Mouse (Mus musculus): ENCODE measurements around the gene Rpp25l. TPM values are rescaled to one million over a fixed set of nuclear protein-coding genes. Genes with fewer than 3 reads are reported as not detected.

The Rpp25l gene
- polyA plus RNA-seq, 1 experiment from 2014 or later, result 74.9 TPM

Other genes starting within 250 kb of the Rpp25l start
- 8.8 and 9.6 TPM in 2 replicates for gene Kif24, start 248.6 kb downstream of the Rpp25l start, polyA plus RNA-seq (2015; fragmentation: Nextera tagmentation; extraction: Ambion mirVana)
- gene Nudt2, start 248.4 kb downstream of the Rpp25l start, polyA plus RNA-seq (2015; fragmentation: Nextera tagmentation; extraction: Ambion mirVana), result 46.6 and 47.1 TPM in 2 replicates
- 3.8 and 4.1 TPM in 2 replicates for gene AI464131, start 210.5 kb downstream of the Rpp25l start, polyA plus RNA-seq (2015; fragmentation: Nextera tagmentation; extraction: Ambion mirVana)
- 1.5 and 1.6 TPM in 2 replicates for gene 1110017D15Rik, start 196.2 kb downstream of the Rpp25l start, polyA plus RNA-seq (2015; fragmentation: Nextera tagmentation; extraction: Ambion mirVana)
- gene Fam219a, start 144.0 kb downstream of the Rpp25l start, polyA plus RNA-seq (2015; fragmentation: Nextera tagmentation; extraction: Ambion mirVana), result 1.0 and 2.0 TPM in 2 replicates
- 0.46 and 0.47 TPM in 2 replicates for gene Dnaic1, start 143.8 kb downstream of the Rpp25l start, polyA plus RNA-seq (2015; fragmentation: Nextera tagmentation; extraction: Ambion mirVana)
- gene Enho, start 73.2 kb downstream of the Rpp25l start, polyA plus RNA-seq (2015; fragmentation: Nextera tagmentation; extraction: Ambion mirVana), result 12.7 and 13.6 TPM in 2 replicates
- gene Cntfr, start 16.4 kb downstream of the Rpp25l start, polyA plus RNA-seq (2015; fragmentation: Nextera tagmentation; extraction: Ambion mirVana), result 5.1 and 5.5 TPM in 2 replicates
- 405 and 439 TPM in 2 replicates for gene Il11ra1, start 13.5 kb downstream of the Rpp25l start, polyA plus RNA-seq (2015; fragmentation: Nextera tagmentation; extraction: Ambion mirVana)
- 104 and 106 TPM in 2 replicates for gene Dctn3, start 9.6 kb upstream of the Rpp25l start, polyA plus RNA-seq (2015; fragmentation: Nextera tagmentation; extraction: Ambion mirVana)
- gene Arid3c, start 17.6 kb upstream of the Rpp25l start, polyA plus RNA-seq (2015; fragmentation: Nextera tagmentation; extraction: Ambion mirVana), result 0.14 TPM in 1 of 2 replicates, not detected in the other
- gene Galt, start 41.7 kb upstream of the Rpp25l start, polyA plus RNA-seq (2015; fragmentation: Nextera tagmentation; extraction: Ambion mirVana), result 40.4 and 47.3 TPM in 2 replicates
- 81.8 and 84.6 TPM in 2 replicates for gene Sigmar1, start 42.6 kb upstream of the Rpp25l start, polyA plus RNA-seq (2015; fragmentation: Nextera tagmentation; extraction: Ambion mirVana)
- gene Ccl27a, start 60.7 kb upstream of the Rpp25l start, polyA plus RNA-seq (2015; fragmentation: Nextera tagmentation; extraction: Ambion mirVana), result 53.0 and 64.8 TPM in 2 replicates
- gene Gm21541, start 190.1 kb upstream of the Rpp25l start, polyA plus RNA-seq (2015; fragmentation: Nextera tagmentation; extraction: Ambion mirVana), result 14.3 TPM in 1 of 2 replicates, not detected in the other
- 4.6 TPM in 2 replicates for gene Gm20878, start 228.0 kb upstream of the Rpp25l start, polyA plus RNA-seq (2015; fragmentation: Nextera tagmentation; extraction: Ambion mirVana)

Data from limb, embryonic 13.5 days (tissue).